ENCODE assay signal across 2 mouse cellular contexts in the genomic region with DNA sequence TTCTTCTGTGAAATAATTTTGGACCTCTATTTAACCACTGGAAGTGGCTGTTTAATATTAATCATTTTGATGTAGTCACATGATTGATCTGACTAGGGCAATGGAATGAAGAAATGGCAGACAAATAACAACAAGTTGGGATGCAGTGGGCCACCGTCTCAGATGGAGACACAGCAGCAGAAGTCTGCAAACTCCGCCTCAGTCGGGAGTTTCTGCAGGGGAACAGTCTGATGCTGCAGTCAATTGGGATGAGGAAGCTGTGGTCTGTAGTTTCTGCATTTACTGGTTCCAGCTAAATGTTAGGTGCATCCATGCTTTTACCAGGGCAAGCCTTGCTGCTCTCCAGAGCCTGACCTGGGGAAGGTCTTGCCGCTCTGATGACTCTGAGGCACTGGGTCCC.
TF ChIP-seq lines count a peak whose summit lies in the region.

No protein-coding gene starts in this region.

TF ChIP-seq in MEL, 35 proteins besides CTCF, POLR2A, EP300 and RAD21:
- no peak for TF ChIP-seq RCOR1 (IDR thresholded peaks at IDR 0.05; ENCODE audit: low read depth, low read length)
- TF ChIP-seq CHD1 (IDR thresholded peaks at IDR 0.05; ENCODE audit: low read depth, low read length): no peak
- no peak for TF ChIP-seq POLR2AphosphoS5 (IDR thresholded peaks at IDR 0.05; ENCODE audit: borderline replicate concordance, low read depth, low read length)
- no peak for TF ChIP-seq TAL1 (IDR thresholded peaks at IDR 0.05; ENCODE audit: low read length)
- TF ChIP-seq TCF12 (IDR thresholded peaks at IDR 0.05; ENCODE audit: low read depth, low read length): no peak
- TF ChIP-seq ETS1 (IDR thresholded peaks at IDR 0.05; ENCODE audit: low read depth, low read length): no peak
- TF ChIP-seq SMC3 (IDR thresholded peaks at IDR 0.05; ENCODE audit: low read depth, low read length): no peak
- TF ChIP-seq ZNF384 (IDR thresholded peaks at IDR 0.05; ENCODE audit: low read depth, low read length): no peak
- TF ChIP-seq NRF1 (IDR thresholded peaks at IDR 0.05; ENCODE audit: insufficient read depth, low read depth, low read length, poor library complexity, severe bottlenecking): no peak
- no peak for TF ChIP-seq BHLHE40 (IDR thresholded peaks at IDR 0.05; ENCODE audit: borderline replicate concordance, low read depth, low read length)
- TF ChIP-seq MYC (IDR thresholded peaks at IDR 0.05; ENCODE audit: low read depth, low read length): no peak
- no peak for TF ChIP-seq CHD2 (IDR thresholded peaks at IDR 0.05; ENCODE audit: low read length)
- TF ChIP-seq MXI1 (IDR thresholded peaks at IDR 0.05; ENCODE audit: low read depth, low read length): no peak
- TF ChIP-seq USF1 (IDR thresholded peaks at IDR 0.05; ENCODE audit: low read depth, low read length): no peak
- TF ChIP-seq MYB (IDR thresholded peaks at IDR 0.05; ENCODE audit: low read depth, low read length): no peak
TF ChIP-seq in MEL: peak in this region for 0.

TF ChIP-seq in myocyte, 11 proteins besides CTCF, POLR2A, EP300 and RAD21:
- TF ChIP-seq USF1 (IDR thresholded peaks at IDR 0.05; ENCODE audit: low read depth): no peak
TF ChIP-seq in myocyte: peak in this region for 0.
